In genomic region chr12:79887225-79887886, GRCm38 (mm10) we compare ENCODE assay signal across 9 mouse cellular contexts.
DNase-seq lines count a peak whose midpoint lies in the region; ATAC-seq and TF ChIP-seq lines count a peak whose summit lies in the region.
"Had no signal": no experiment of that assay in that cellular context is flagged by ENCODE, and none has a peak within 500 bp of the region (broad histone marks: within the 10 kb centered on the region; RNA-seq: fewer than 3 reads in every experiment).

No protein-coding gene starts in this region.

- intact Hi-C loops in gastrocnemius, postnatal 14 days (cut with DNase I; ENCODE audit: low total_unique reads): no loop called here
- intact Hi-C loops in left cerebral cortex, postnatal 14 days (cut with DNase I): no loop called here

- WGBS in liver, embryonic 11.5 days: 66% methylated on average over 12 of the region's 12 CpGs
- 29% methylated on average over 12 of the region's 12 CpGs for WGBS in kidney, adult 2 months

- DNase-seq in liver, embryonic 11.5 days (ENCODE audit: low spot score): peak; percentile 25
- no peak for DNase-seq in liver
- DNase-seq in gastrocnemius, postnatal 14 days: peak; percentile 90
- DNase-seq in kidney, adult 2 months: peak; percentile 83
- peak; percentile 76 to 85 for DNase-seq in lung, postnatal 4 days
- no peak for DNase-seq in T-cell, adult 2 months (ENCODE audit: low spot score)
- DNase-seq in left cerebral cortex, postnatal 14 days (ENCODE audit: low spot score in 2 of 2): no peak

- H3K4me2 ChIP-seq in liver, embryonic 11.5 days: no peak overlapping the region
- H3K4me2 ChIP-seq: liver, embryonic 15.5 days had no signal

- H3K4me3 ChIP-seq in liver, embryonic 11.5 days (ENCODE audit: low read depth, low read length): no peak overlapping the region
- H3K4me3 ChIP-seq in kidney, adult 2 months (ENCODE audit: insufficient read depth, low read depth, low read length): no peak overlapping the region
- H3K4me3 ChIP-seq: liver, embryonic 15.5 days had no signal

- H3K9me3 ChIP-seq in liver, embryonic 11.5 days (ENCODE audit: control insufficient read depth, low read length): no peaks in the 10 kb centered on the region
- H3K9me3 ChIP-seq: liver, embryonic 15.5 days had no signal

- no peak overlapping the region for H3K9ac ChIP-seq in liver, embryonic 11.5 days (ENCODE audit: low read depth, low read length)
- H3K9ac ChIP-seq: liver, embryonic 15.5 days had no signal

- no peaks in the 10 kb centered on the region for H3K4me1 ChIP-seq in liver, embryonic 11.5 days (replicated peaks; ENCODE audit: control insufficient read depth, insufficient read depth, low read length)
- H3K4me1 ChIP-seq in kidney, adult 2 months (ENCODE audit: control insufficient read depth, insufficient read depth, low read length): 0 out of 2 replicates have a peak, but pooled peaks cover 4% of the 10 kb centered on the region
- H3K4me1 ChIP-seq: liver, embryonic 15.5 days had no signal

- TF ChIP-seq CTCF in kidney, adult 2 months (conservative IDR thresholded peaks at IDR 0.05; ENCODE audit: insufficient read depth, insufficient read length, low read depth, low read length): no peak

- no peak for ATAC-seq in liver, embryonic 11.5 days (replicated peaks; ENCODE audit: low FRiP score)
- ATAC-seq in erythroblast, adult 5-6 weeks (replicated peaks; ENCODE audit: low FRiP score, poor library complexity, severe bottlenecking): no peak

- no peak for TF ChIP-seq POLR2A in kidney, adult 2 months (IDR thresholded peaks at IDR 0.05; ENCODE audit: low read depth, low read length)

- no peaks in the 10 kb centered on the region; the same call in 1 of the 2 replicates for H3K27me3 ChIP-seq in liver, embryonic 11.5 days (replicated peaks; ENCODE audit: control insufficient read depth, insufficient read depth, low read length)
- no peaks in the 10 kb centered on the region for H3K27me3 ChIP-seq in kidney, adult 2 months (replicated peaks; ENCODE audit: control insufficient read depth, insufficient read depth, low read length)
- H3K27me3 ChIP-seq: liver, embryonic 15.5 days had no signal

- no peak overlapping the region for H3K27ac ChIP-seq in liver, embryonic 11.5 days (ENCODE audit: low read depth, low read length)
- peak overlapping the region; percentile 22; the same call in 1 of the 2 replicates for H3K27ac ChIP-seq in kidney, adult 2 months (ENCODE audit: insufficient read depth, low read depth, low read length)
- H3K27ac ChIP-seq: liver, embryonic 15.5 days had no signal

- no peaks in the 10 kb centered on the region for H3K36me3 ChIP-seq in liver, embryonic 11.5 days (ENCODE audit: control insufficient read depth, insufficient read depth, low read length)
- no peaks in the 10 kb centered on the region for H3K36me3 ChIP-seq in kidney, adult 2 months (ENCODE audit: control insufficient read depth, insufficient read depth, low read length)
- H3K36me3 ChIP-seq: liver, embryonic 15.5 days had no signal

Comparison
In these comparisons a context has a peak if more than half of its experiments do, and no peak if none do; other contexts are left out.
1. DNase-seq: peak in liver, embryonic 11.5 days (single experiment), gastrocnemius, postnatal 14 days (single experiment), kidney, adult 2 months (single experiment) and lung, postnatal 4 days (2 of 2); none in liver (single experiment), T-cell, adult 2 months (single experiment) and left cerebral cortex, postnatal 14 days (0 of 2).